18 mouse cellular contexts compared by ENCODE assay signal in genomic region chr7:29842105-29842504, GRCm38 (mm10). TPM values are rescaled to one million over a fixed set of nuclear protein-coding genes. Genes with fewer than 3 reads are reported as not detected.
DNase-seq lines count a peak whose midpoint lies in the region; ATAC-seq and TF ChIP-seq lines count a peak whose summit lies in the region.
"Had no signal": no experiment of that assay in that cellular context is flagged by ENCODE, and none has a peak within 500 bp of the region (broad histone marks: within the 10 kb centered on the region; RNA-seq: fewer than 3 reads in every experiment).

No protein-coding gene starts in this region.

- H3K36me3 ChIP-seq in kidney, adult 2 months (ENCODE audit: control insufficient read depth, insufficient read depth, low read length): 0 out of 2 replicates have a peak, but pooled peaks cover 3% of the 10 kb centered on the region
- peaks cover 18% of the 10 kb centered on the region for H3K36me3 ChIP-seq in kidney, embryonic 14.5 days (ENCODE audit: control insufficient read depth, insufficient read depth, low read length)
- 0 out of 2 replicates have a peak, but pooled peaks cover 8% of the 10 kb centered on the region for H3K36me3 ChIP-seq in intestine, embryonic 16.5 days (ENCODE audit: control insufficient read depth, insufficient read depth, low read length)

- peaks cover 8% of the 10 kb centered on the region; the same call in 1 of the 2 replicates for H3K4me1 ChIP-seq in kidney, adult 2 months (ENCODE audit: control insufficient read depth, insufficient read depth, low read length)
- no peaks in the 10 kb centered on the region for H3K4me1 ChIP-seq in kidney, embryonic 14.5 days (ENCODE audit: control insufficient read depth, insufficient read depth, low read length)
- H3K4me1 ChIP-seq in intestine, embryonic 16.5 days (ENCODE audit: control insufficient read depth, insufficient read depth, low read length): no peaks in the 10 kb centered on the region
- H3K4me1 ChIP-seq: embryonic facial prominence, embryonic 12.5 days; forebrain, embryonic 15.5 days; heart, embryonic 10.5 days; hindbrain, embryonic 13.5 days had no signal

- H3K9ac ChIP-seq in kidney, embryonic 14.5 days (ENCODE audit: low read depth, low read length): no peak overlapping the region
- no peak overlapping the region for H3K9ac ChIP-seq in intestine, embryonic 16.5 days (ENCODE audit: low read depth, low read length)
- H3K9ac ChIP-seq: embryonic facial prominence, embryonic 12.5 days; forebrain, embryonic 15.5 days; hindbrain, embryonic 13.5 days had no signal

- TF ChIP-seq POLR2A in kidney, adult 2 months (IDR thresholded peaks at IDR 0.05; ENCODE audit: low read depth, low read length): no peak

- H3K27me3 ChIP-seq in kidney, adult 2 months (replicated peaks; ENCODE audit: control insufficient read depth, insufficient read depth, low read length): no peaks in the 10 kb centered on the region
- no peaks in the 10 kb centered on the region for H3K27me3 ChIP-seq in kidney, embryonic 14.5 days (ENCODE audit: control insufficient read depth, insufficient read depth, low read length)
- H3K27me3 ChIP-seq in intestine, embryonic 16.5 days (replicated peaks; ENCODE audit: control insufficient read depth, insufficient read depth, low read length): no peaks in the 10 kb centered on the region
- H3K27me3 ChIP-seq: embryonic facial prominence, embryonic 12.5 days; forebrain, embryonic 15.5 days; hindbrain, embryonic 13.5 days had no signal

- peak overlapping the region; percentile 84; the same call in 1 of the 2 replicates for H3K27ac ChIP-seq in kidney, adult 2 months (ENCODE audit: insufficient read depth, low read depth, low read length)
- no peak overlapping the region for H3K27ac ChIP-seq in kidney, embryonic 14.5 days (ENCODE audit: low read depth, low read length)
- H3K27ac ChIP-seq in intestine, embryonic 16.5 days (ENCODE audit: low read length): peak overlapping the region; percentile 2; the same call in 1 of the 2 replicates
- H3K27ac ChIP-seq: embryonic facial prominence, embryonic 12.5 days; forebrain, embryonic 15.5 days; heart, embryonic 10.5 days; hindbrain, embryonic 13.5 days had no signal

- no peak overlapping the region for H3K4me3 ChIP-seq in kidney, adult 2 months (ENCODE audit: insufficient read depth, low read depth, low read length)
- H3K4me3 ChIP-seq in kidney, embryonic 14.5 days (ENCODE audit: low read length): no peak overlapping the region
- no peak overlapping the region for H3K4me3 ChIP-seq in intestine, embryonic 16.5 days (ENCODE audit: low read length)
- H3K4me3 ChIP-seq: embryonic facial prominence, embryonic 12.5 days; forebrain, embryonic 15.5 days; heart, embryonic 10.5 days; hindbrain, embryonic 13.5 days had no signal

- ATAC-seq in kidney, embryonic 14.5 days (ENCODE audit: low FRiP score, low TSS enrichment): no peak
- ATAC-seq in intestine, embryonic 16.5 days: peak; percentile 68
- ATAC-seq: forebrain, embryonic 15.5 days had no signal

- DNase-seq in kidney, adult 2 months: peak; percentile 56
- DNase-seq in kidney, postnatal 36 days: peak; percentile 24 to 33
- DNase-seq in kidney, postnatal 25 days: no peak
- no peak for DNase-seq in left cerebral cortex, postnatal 4 days
- DNase-seq in testis, postnatal 14 days (ENCODE audit: low spot score): no peak
- DNase-seq: adrenal gland, postnatal 10 days; cerebellum, adult 11-12 months; cerebellum, adult 9-10 months; cerebellum, postnatal 25 days; gastrocnemius, postnatal 36 days; heart, adult 18-20 months; heart, postnatal 14 days had no signal

- no peak overlapping the region for H3K4me2 ChIP-seq in kidney, embryonic 14.5 days (replicated peaks; ENCODE audit: low read depth, low read length)
- no peak overlapping the region for H3K4me2 ChIP-seq in intestine, embryonic 16.5 days (ENCODE audit: low read depth, low read length)
- H3K4me2 ChIP-seq: embryonic facial prominence, embryonic 12.5 days; forebrain, embryonic 15.5 days; hindbrain, embryonic 13.5 days had no signal

- WGBS in kidney, adult 2 months: 37% methylated on average over 1 of the region's 1 CpGs
- WGBS in kidney, embryonic 14.5 days: 97% methylated on average over 1 of the region's 1 CpGs
- 91% methylated on average over 1 of the region's 1 CpGs for WGBS in intestine, embryonic 16.5 days

- TF ChIP-seq CTCF in kidney, adult 2 months (conservative IDR thresholded peaks at IDR 0.05; ENCODE audit: insufficient read depth, insufficient read length, low read depth, low read length): no peak

- H3K9me3 ChIP-seq in kidney, embryonic 14.5 days (ENCODE audit: control insufficient read depth, low read length): no peaks in the 10 kb centered on the region
- no peaks in the 10 kb centered on the region for H3K9me3 ChIP-seq in intestine, embryonic 16.5 days (ENCODE audit: control insufficient read depth, low read length)
- H3K9me3 ChIP-seq: embryonic facial prominence, embryonic 12.5 days; forebrain, embryonic 15.5 days; heart, embryonic 10.5 days; hindbrain, embryonic 13.5 days had no signal

- intact Hi-C loops in left cerebral cortex, postnatal 4 days (cut with DNase I): no loop called here

RNA-seq across cellular contexts. Expression of gene Zfp940, which starts 11.4 kb away (rescaled TPM):
- 0.48 and 0.61 TPM in 2 replicates for polyA plus RNA-seq in kidney, adult 2 months (2012; rRNA removed)
- polyA plus RNA-seq in kidney, embryonic 14.5 days (2014; fragmentation: Nextera tagmentation; extraction: Ambion mirVana): 4.7 and 7.6 TPM in 2 replicates
- polyA plus RNA-seq in intestine, embryonic 16.5 days (2015; fragmentation: Nextera tagmentation; extraction: Ambion mirVana): 2.7 and 3.2 TPM in 2 replicates
- total RNA-seq in left cerebral cortex, postnatal 4 days (2021): 10 to 100 TPM; 17.7 to 19.5 TPM

RNA-seq across cellular contexts. Expression of gene Zfp420, which starts 17.7 kb away (rescaled TPM):
- 1.7 and 1.8 TPM in 2 replicates for polyA plus RNA-seq in kidney, adult 2 months (2012; rRNA removed)
- polyA plus RNA-seq in kidney, embryonic 14.5 days (2014; fragmentation: Nextera tagmentation; extraction: Ambion mirVana): 7.2 and 9.1 TPM in 2 replicates
- 4.2 and 4.3 TPM in 2 replicates for polyA plus RNA-seq in intestine, embryonic 16.5 days (2015; fragmentation: Nextera tagmentation; extraction: Ambion mirVana)
- 10 to 100 TPM; 16.2 to 18.6 TPM for total RNA-seq in left cerebral cortex, postnatal 4 days (2021)

RNA-seq across cellular contexts. Expression of gene Zfp790, which starts 26.2 kb away (rescaled TPM):
- polyA plus RNA-seq in kidney, adult 2 months (2012; rRNA removed): 2.6 and 3.3 TPM in 2 replicates
- polyA plus RNA-seq in kidney, embryonic 14.5 days (2014; fragmentation: Nextera tagmentation; extraction: Ambion mirVana): 4.9 and 12.3 TPM in 2 replicates
- polyA plus RNA-seq in intestine, embryonic 16.5 days (2015; fragmentation: Nextera tagmentation; extraction: Ambion mirVana): 10.0 and 11.1 TPM in 2 replicates
- total RNA-seq in left cerebral cortex, postnatal 4 days (2021): 10 to 100 TPM; 24.5 to 27.9 TPM

RNA-seq across cellular contexts. Expression of gene Zfp30, which starts 58.3 kb away (rescaled TPM):
- 3.6 and 3.8 TPM in 2 replicates for polyA plus RNA-seq in kidney, adult 2 months (2012; rRNA removed)
- polyA plus RNA-seq in kidney, embryonic 14.5 days (2014; fragmentation: Nextera tagmentation; extraction: Ambion mirVana): 8.3 and 8.9 TPM in 2 replicates
- polyA plus RNA-seq in intestine, embryonic 16.5 days (2015; fragmentation: Nextera tagmentation; extraction: Ambion mirVana): 2.8 and 3.7 TPM in 2 replicates
- 10 to 100 TPM; 12.0 to 13.1 TPM for total RNA-seq in left cerebral cortex, postnatal 4 days (2021)

Comparison
In these comparisons a context has a peak if more than half of its experiments do, and no peak if none do; other contexts are left out.
1. DNase-seq: peak in kidney, adult 2 months (single experiment) and kidney, postnatal 36 days (2 of 2); none in kidney, postnatal 25 days (0 of 2), left cerebral cortex, postnatal 4 days (single experiment) and testis, postnatal 14 days (single experiment).